Mouse (Mus musculus) ES-E14 (cell line): ENCODE data around the gene Vmo1.

Source experiments
- CHD2 ChIP-seq: IDR thresholded peaks from 2 replicates; pipeline ENCODE4 v1.6.1; 2014; ENCODE audit warnings: mild to moderate bottlenecking, low read depth, low read length, inconsistent platforms
- HCFC1 ChIP-seq: IDR thresholded peaks from 2 replicates; pipeline ENCODE4 v1.6.1; 2012; ENCODE audit warnings: low read length, inconsistent platforms, borderline replicate concordance; ENCODE audit not compliant: insufficient read depth
- MAFK ChIP-seq: IDR thresholded peaks from 2 replicates; pipeline ENCODE4 v1.6.1; 2014; ENCODE audit warnings: mild to moderate bottlenecking, low read depth, low read length, inconsistent platforms; ENCODE audit not compliant: insufficient read depth

- TF ChIP-seq CHD2 (no peak), HCFC1 (no peak), MAFK (no peak)
Measured at GRCm38 (mm10) chr11:70551526-70551925, 37.1 kb upstream of the Vmo1 start.
